Mouse (Mus musculus): ENCODE measurements around the gene Celsr3.

DNA sequence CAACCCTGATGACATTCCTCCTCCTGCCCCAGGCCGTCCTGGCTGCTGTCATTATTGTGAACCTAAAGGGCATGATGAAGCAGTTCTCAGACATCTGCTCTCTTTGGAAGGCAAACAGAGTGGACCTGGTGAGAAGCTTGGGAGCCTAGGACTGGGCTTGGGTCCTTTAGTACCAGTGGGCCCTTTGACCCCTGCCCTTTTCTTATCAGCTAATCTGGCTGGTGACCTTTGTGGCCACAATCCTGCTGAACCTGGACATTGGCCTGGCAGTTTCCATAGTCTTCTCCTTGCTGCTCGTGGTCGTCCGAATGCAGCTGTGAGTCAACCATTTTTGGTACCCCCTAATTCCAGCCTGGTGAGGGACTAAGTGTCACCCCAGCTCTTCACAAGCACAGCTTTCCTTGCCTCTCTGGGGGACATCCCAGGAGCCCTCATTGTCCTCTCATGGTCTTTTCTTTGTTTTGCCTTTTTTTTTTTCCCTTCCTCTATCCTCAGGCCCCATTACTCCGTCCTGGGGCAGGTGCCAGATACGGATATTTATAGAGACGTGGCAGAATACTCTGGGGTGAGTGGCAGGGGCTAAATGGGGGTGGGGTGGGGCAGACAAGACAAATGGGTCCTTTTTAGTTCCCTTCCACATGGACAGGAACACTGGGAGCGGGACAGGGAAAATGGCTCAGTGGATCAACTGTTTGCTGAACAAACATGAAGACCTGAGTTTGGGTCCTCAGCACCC is 32.8 kb downstream of the Celsr3 start:
- TF ChIP-seq CTCF (IDR thresholded peaks at IDR 0.05; ENCODE audit: low read depth, low read length) (no peak), TAL1 (conservative IDR thresholded peaks at IDR 0.05; ENCODE audit: low read depth, low read length) (no peak), GATA1 (IDR thresholded peaks at IDR 0.05; ENCODE audit: borderline replicate concordance, low read length) (no peak), GATA2 (IDR thresholded peaks at IDR 0.05; ENCODE audit: borderline replicate concordance, low read depth, low read length) (no peak)
